Mouse (Mus musculus) bone marrow macrophage, adult 2 months (primary cell): ENCODE results near the gene Iqcf3.

Experiments used
- CTCF ChIP-seq: IDR thresholded peaks from 2 replicates; pipeline ENCODE4 v1.5.1; 2012; ENCODE audit warnings: low read depth, mild to moderate bottlenecking, low read length, moderate library complexity
- POLR2A ChIP-seq: IDR thresholded peaks from 2 replicates; pipeline ENCODE4 v1.6.1; 2012; ENCODE audit warnings: mild to moderate bottlenecking, low read depth, low read length, borderline replicate concordance

DNA sequence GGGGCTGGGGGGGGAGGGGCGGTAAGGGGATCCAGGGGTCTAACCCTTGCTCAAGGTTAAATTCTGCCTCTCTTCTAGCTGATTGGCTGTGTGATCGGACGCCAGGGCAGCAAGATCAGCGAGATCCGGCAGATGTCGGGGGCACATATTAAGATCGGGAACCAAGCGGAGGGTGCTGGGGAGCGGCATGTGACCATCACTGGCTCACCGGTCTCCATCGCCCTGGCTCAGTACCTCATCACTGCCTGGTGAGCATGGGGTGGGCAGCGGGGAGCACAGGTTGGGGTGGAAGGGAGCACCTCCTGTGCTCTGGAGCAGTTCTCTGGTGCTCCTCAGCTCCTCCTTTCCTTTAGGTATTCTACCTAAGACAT is 99.0 kb downstream of the Iqcf3 start:
- no peak for TF ChIP-seq CTCF
- TF ChIP-seq POLR2A: no peak
